Mouse (Mus musculus) small intestine, adult 2 months (tissue): Measurements from ENCODE around the gene Morn1.

Experiments used
- CTCF ChIP-seq: fragments of 200-500 bp; IDR thresholded peaks from 2 replicates; pipeline ENCODE4 v1.5.1; 2012; ENCODE audit warnings: low read depth, mild to moderate bottlenecking, control low read depth, inconsistent platforms, low read length, moderate library complexity, mixed read lengths; ENCODE audit not compliant: insufficient replicate concordance, insufficient read length; ENCODE audit errors: extremely low read depth
- POLR2A ChIP-seq: fragments of 200-500 bp; IDR thresholded peaks from 2 replicates; pipeline ENCODE4 v1.6.1; 2012; ENCODE audit warnings: low read depth, mild to moderate bottlenecking, control low read depth, inconsistent platforms, low read length, moderate library complexity

- TF ChIP-seq POLR2A = no peak
- TF ChIP-seq CTCF = no peak
Observed at GRCm38 (mm10) chr4:155120583-155120982, 34.2 kb downstream of the Morn1 start.
